In the genomic region with DNA sequence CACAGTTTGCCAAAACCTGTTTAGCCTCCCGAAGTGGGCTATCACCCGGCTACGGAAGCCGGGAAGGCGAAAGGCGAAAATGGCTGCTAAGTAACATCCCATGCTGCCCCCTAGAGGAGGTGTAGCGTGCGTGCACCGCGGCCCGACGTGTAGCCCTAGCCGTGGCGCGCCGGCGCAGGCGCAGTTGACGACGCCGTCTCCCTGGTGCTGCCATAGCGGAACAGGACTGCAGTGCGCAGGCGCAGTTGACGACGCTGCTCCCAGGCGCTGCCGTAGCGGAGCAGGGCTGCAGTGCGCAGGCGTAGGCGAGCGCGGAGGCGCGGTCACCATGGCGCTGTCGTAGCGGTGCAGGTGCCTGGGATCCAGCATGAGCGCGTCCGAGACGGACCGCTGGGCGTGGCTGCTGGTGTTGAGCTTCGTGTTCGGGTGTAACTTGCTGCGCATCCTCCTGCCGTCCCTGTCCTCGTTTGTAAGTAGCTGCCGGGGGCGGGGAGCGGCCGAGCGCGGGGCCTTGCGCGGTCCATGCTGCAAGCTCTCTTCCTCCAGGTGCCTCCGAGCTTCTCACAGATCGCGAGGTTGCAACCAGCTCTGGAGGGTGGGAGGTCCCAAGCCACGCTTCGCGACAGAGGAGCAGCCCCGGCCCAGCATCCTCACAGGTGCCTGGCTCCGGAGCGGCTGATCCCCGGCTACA, we compare ENCODE assay signal across 8 mouse cellular contexts. TPM values are rescaled to one million over a fixed set of nuclear protein-coding genes. Genes with fewer than 3 reads are reported as not detected.
DNase-seq lines count a peak whose midpoint lies in the region; ATAC-seq and TF ChIP-seq lines count a peak whose summit lies in the region.

A gene (plus strand): TSS at position 298 of the 691 bp plus-strand sequence.

- H3K9ac ChIP-seq in embryonic facial prominence, embryonic 13.5 days, result peak within 1 kb of the TSS; percentile 78
- H3K9ac ChIP-seq in limb, embryonic 12.5 days (replicated peaks), result peak within 1 kb of the TSS; percentile 63
- peak within 1 kb of the TSS; percentile 74 for H3K9ac ChIP-seq in midbrain, embryonic 15.5 days

- WGBS in embryonic facial prominence, embryonic 13.5 days, result under 1% methylated on average over 68 of the region's 68 CpGs
- under 1% methylated on average over 68 of the region's 68 CpGs for WGBS in kidney, adult 2 months
- under 1% methylated on average over 68 of the region's 68 CpGs for WGBS in limb, embryonic 12.5 days
- 1% methylated on average over 68 of the region's 68 CpGs for WGBS in midbrain, embryonic 15.5 days
- WGBS in spleen, adult 2 months, result under 1% methylated on average over 68 of the region's 68 CpGs

- no peaks in the 10 kb centered on the region for H3K27me3 ChIP-seq in embryonic facial prominence, embryonic 13.5 days
- no peaks in the 10 kb centered on the region for H3K27me3 ChIP-seq in kidney, adult 2 months (replicated peaks; ENCODE audit: control insufficient read depth, insufficient read depth, low read length)
- H3K27me3 ChIP-seq in limb, embryonic 12.5 days, result no peaks in the 10 kb centered on the region
- no peaks in the 10 kb centered on the region for H3K27me3 ChIP-seq in midbrain, embryonic 15.5 days (replicated peaks)
- H3K27me3 ChIP-seq in spleen, adult 2 months (ENCODE audit: control insufficient read depth, insufficient read depth, low read length), result no peaks in the 10 kb centered on the region

- peak within 1 kb of the TSS; percentile 85 for H3K4me3 ChIP-seq in embryonic facial prominence, embryonic 13.5 days
- peak within 1 kb of the TSS; percentile 76 for H3K4me3 ChIP-seq in kidney, adult 2 months (ENCODE audit: insufficient read depth, low read depth, low read length)
- peak within 1 kb of the TSS; percentile 76 for H3K4me3 ChIP-seq in limb, embryonic 12.5 days (replicated peaks)
- peak within 1 kb of the TSS; percentile 82 for H3K4me3 ChIP-seq in midbrain, embryonic 15.5 days
- H3K4me3 ChIP-seq in spleen, adult 2 months (ENCODE audit: extremely low read depth, insufficient read depth, insufficient read length), result peak within 1 kb of the TSS; percentile 70

- no peaks in the 10 kb centered on the region for H3K36me3 ChIP-seq in embryonic facial prominence, embryonic 13.5 days
- no peaks in the 10 kb centered on the region for H3K36me3 ChIP-seq in kidney, adult 2 months (ENCODE audit: control insufficient read depth, insufficient read depth, low read length)
- H3K36me3 ChIP-seq in limb, embryonic 12.5 days, result no peaks in the 10 kb centered on the region
- no peaks in the 10 kb centered on the region for H3K36me3 ChIP-seq in midbrain, embryonic 15.5 days (replicated peaks)
- H3K36me3 ChIP-seq in spleen, adult 2 months (ENCODE audit: control insufficient read depth, insufficient read depth, low read length), result no peaks in the 10 kb centered on the region

- peak within 1 kb of the TSS; percentile 55 for H3K27ac ChIP-seq in embryonic facial prominence, embryonic 13.5 days
- H3K27ac ChIP-seq in kidney, adult 2 months (ENCODE audit: insufficient read depth, low read depth, low read length), result no peak within 1 kb of the TSS
- H3K27ac ChIP-seq in limb, embryonic 12.5 days, result peak within 1 kb of the TSS; percentile 57; the same call in 1 of the 2 replicates
- H3K27ac ChIP-seq in midbrain, embryonic 15.5 days, result peak within 1 kb of the TSS; percentile 80
- no peak within 1 kb of the TSS for H3K27ac ChIP-seq in spleen, adult 2 months (ENCODE audit: insufficient read depth, low read length)

- TF ChIP-seq POLR2A in kidney, adult 2 months (IDR thresholded peaks at IDR 0.05; ENCODE audit: low read depth, low read length), result no peak
- TF ChIP-seq POLR2A in spleen, adult 2 months (IDR thresholded peaks at IDR 0.05; ENCODE audit: low read depth, low read length), result no peak

- DNase-seq in 3134 (ENCODE audit: extremely low read depth, insufficient read length, low spot score), result peak; percentile 100
- peak; percentile 100 for DNase-seq in adrenal gland, postnatal 36 days
- peak; percentile 100 for DNase-seq in heart, adult 18-20 months
- DNase-seq in kidney, adult 2 months, result peak; percentile 100
- DNase-seq in spleen, adult 2 months (ENCODE audit: low read depth in 1 of 2, low spot score in 2 of 2), result peak; percentile 98 to 99

- H3K4me2 ChIP-seq in embryonic facial prominence, embryonic 13.5 days, result peak within 1 kb of the TSS; percentile 80
- H3K4me2 ChIP-seq in limb, embryonic 12.5 days, result peak within 1 kb of the TSS; percentile 74
- peak within 1 kb of the TSS; percentile 63 for H3K4me2 ChIP-seq in midbrain, embryonic 15.5 days

- H3K4me1 ChIP-seq in embryonic facial prominence, embryonic 13.5 days, result peaks cover 28% of the 10 kb centered on the region
- peaks cover 3% of the 10 kb centered on the region; the same call in 1 of the 2 replicates for H3K4me1 ChIP-seq in kidney, adult 2 months (ENCODE audit: control insufficient read depth, insufficient read depth, low read length)
- H3K4me1 ChIP-seq in limb, embryonic 12.5 days (replicated peaks), result peaks cover 8% of the 10 kb centered on the region; the same call in 1 of the 2 replicates
- H3K4me1 ChIP-seq in midbrain, embryonic 15.5 days, result peaks cover 18% of the 10 kb centered on the region
- H3K4me1 ChIP-seq in spleen, adult 2 months (ENCODE audit: control insufficient read depth, insufficient read depth, insufficient read length), result no peaks in the 10 kb centered on the region; the same call in 1 of the 2 replicates

- peak; percentile 99; the same call in 1 of the 2 replicates for TF ChIP-seq CTCF in kidney, adult 2 months (conservative IDR thresholded peaks at IDR 0.05; ENCODE audit: insufficient read depth, insufficient read length, low read depth, low read length)
- TF ChIP-seq CTCF in spleen, adult 2 months (IDR thresholded peaks at IDR 0.05; ENCODE audit: extremely low read depth, insufficient read depth, insufficient read length, insufficient replicate concordance), result peak; percentile 92

- peak; percentile 95 for ATAC-seq in embryonic facial prominence, embryonic 13.5 days (ENCODE audit: insufficient number of reproducible peaks, insufficient read depth, low FRiP score, low TSS enrichment, low read depth)
- ATAC-seq in limb, embryonic 12.5 days (ENCODE audit: insufficient number of reproducible peaks, insufficient read depth, low FRiP score, low TSS enrichment, low read depth), result peak; percentile 96
- ATAC-seq in midbrain, embryonic 15.5 days (replicated peaks), result peak; percentile 97

- peaks cover 4% of the 10 kb centered on the region for H3K9me3 ChIP-seq in embryonic facial prominence, embryonic 13.5 days
- H3K9me3 ChIP-seq in limb, embryonic 12.5 days, result 0 out of 2 replicates have a peak, but pooled peaks cover 6% of the 10 kb centered on the region
- no peaks in the 10 kb centered on the region for H3K9me3 ChIP-seq in midbrain, embryonic 15.5 days

RNA-seq across cellular contexts. Expression of the gene that starts here (rescaled TPM):
- 10 to 100 TPM; 29.2 to 39.2 TPM for total RNA-seq in adrenal gland, postnatal 36 days (2021)
- polyA plus RNA-seq in embryonic facial prominence, embryonic 13.5 days (2015; fragmentation: Nextera tagmentation; extraction: Ambion mirVana), result 59.9 and 61.4 TPM in 2 replicates
- 10 to 100 TPM; 14.3 to 19.5 TPM for total RNA-seq in heart, adult 18-20 months (2021)
- 44.7 and 46.9 TPM in 2 replicates for polyA plus RNA-seq in kidney, adult 2 months (2012; rRNA removed)
- 65.9 and 68.4 TPM in 2 replicates for polyA plus RNA-seq in limb, embryonic 12.5 days (2016; fragmentation: Nextera tagmentation; extraction: Ambion mirVana)
- 217 and 221 TPM in 2 replicates for polyA plus RNA-seq in midbrain, embryonic 15.5 days (2015; fragmentation: Nextera tagmentation; extraction: Ambion mirVana)
- 28.4 and 38.1 TPM in 2 replicates for polyA plus RNA-seq in spleen, adult 2 months (2012; rRNA removed)

Comparison
In these comparisons a context has a peak if more than half of its experiments do, and no peak if none do; other contexts are left out.
1. H3K27ac ChIP-seq: peak in embryonic facial prominence, embryonic 13.5 days (single experiment), limb, embryonic 12.5 days (single experiment) and midbrain, embryonic 15.5 days (single experiment); none in kidney, adult 2 months (single experiment) and spleen, adult 2 months (single experiment).
2. Peak in every context shown above with its lines, with median percentiles within 50 percentile points of each other: DNase-seq, ATAC-seq, H3K4me2 ChIP-seq, H3K4me3 ChIP-seq and H3K9ac ChIP-seq.